Mouse (Mus musculus) heart, adult 18-20 months (tissue): ENCODE data around the gene Mrpl38. TPM values are rescaled to one million over a fixed set of nuclear protein-coding genes. Genes with fewer than 3 reads are reported as not detected.
"Not testable (repeated sequence)": the region's sequence is repeated elsewhere in the genome, so short reads cannot be mapped to it uniquely, and the experiment has no call there.

ENCODE experiments used
- DNase-seq, 2 experiments: peaks; one replicate each; pipeline ENCODE4 v3.0.0; 2021 to 2022; ENCODE audit warnings: mixed read lengths in 1 of 2
- total RNA-seq, 2 experiments: library from RNA; stranded (reverse); gene quantifications; 2 replicates each; pipeline ENCODE4 v1.2.3; 2021

Mrpl38 gene
- total RNA-seq, 2 experiments from 2014 or later, result 56.8 to 66.1 TPM

DNA sequence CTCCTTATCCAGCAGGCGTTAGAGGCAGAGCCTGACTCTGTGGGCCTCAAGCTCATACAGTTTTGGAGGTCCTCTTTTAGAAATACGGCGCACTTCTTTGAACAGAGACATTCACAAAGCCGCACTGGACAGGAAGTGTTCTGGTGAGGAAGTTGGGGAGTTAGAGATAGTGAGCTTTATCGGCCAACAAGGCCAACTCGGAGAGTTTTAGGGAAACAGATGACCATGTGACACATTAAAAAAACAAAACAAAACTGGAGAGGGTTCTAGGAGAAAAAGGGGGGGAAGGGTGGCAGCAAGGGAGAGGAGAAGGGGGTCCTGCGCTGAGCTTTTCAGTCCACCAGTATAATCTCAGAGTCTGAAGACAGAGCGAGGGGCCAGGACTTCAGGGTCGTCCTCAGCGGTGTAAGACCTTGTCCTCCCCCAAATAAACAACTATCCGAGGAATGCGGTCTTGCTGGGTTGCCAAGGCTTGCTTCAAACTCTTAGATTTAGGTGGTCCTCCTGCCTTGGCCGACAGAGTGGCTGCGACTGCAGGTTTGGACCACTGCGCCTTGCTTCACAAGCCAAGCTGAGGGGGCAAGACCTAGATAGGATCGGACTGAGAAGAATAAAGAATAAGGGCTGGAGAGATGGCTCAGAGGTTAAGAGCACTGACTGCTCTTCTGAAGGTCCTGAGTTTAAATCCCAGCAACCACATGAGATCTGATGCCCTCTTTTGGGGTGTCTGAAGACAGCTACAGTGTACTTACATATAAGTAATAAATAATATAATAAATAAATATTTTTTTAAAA lies 44.7 kb downstream of the Mrpl38 start:
- peak; percentile 64 to 78 for DNase-seq

DNA sequence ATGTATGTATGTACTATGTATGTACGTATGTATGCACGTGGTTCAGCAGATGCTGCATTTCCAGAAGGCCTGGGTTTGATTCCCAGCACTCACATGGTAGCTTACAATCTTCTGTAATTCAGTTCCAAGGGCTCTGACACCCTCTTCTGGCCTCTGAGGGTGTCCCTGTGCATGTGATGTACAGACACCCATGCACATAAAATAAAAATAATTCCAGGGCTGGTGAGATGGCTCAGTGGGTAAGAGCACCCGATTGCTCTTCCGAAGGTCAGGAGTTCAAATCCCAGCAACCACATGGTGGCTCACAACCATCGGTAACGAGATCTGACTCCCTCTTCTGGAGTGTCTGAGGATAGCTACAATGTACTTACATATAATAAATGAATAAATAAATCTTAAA lies 45.7 kb downstream of the Mrpl38 start:
- not testable (repeated sequence) for DNase-seq

DNA sequence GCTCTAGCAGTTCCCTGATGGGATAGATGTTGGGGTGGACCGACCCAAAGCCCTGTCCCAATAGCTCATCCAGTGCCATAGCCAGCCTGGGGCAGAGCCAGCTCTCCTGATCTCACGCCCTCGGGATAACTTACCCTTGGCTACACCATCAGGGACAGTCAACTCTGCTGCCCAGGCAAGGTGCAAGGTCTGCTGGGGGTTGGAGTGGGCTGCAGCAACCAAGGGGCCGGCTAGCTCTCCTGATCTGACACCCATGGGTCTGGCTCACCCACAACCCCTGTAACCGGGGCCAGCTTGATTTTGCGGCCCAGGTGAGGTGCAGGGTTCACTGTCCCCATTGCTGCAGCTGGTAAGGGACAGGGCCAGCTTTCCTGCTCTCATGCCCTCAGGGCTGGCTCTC lies 47.1 kb downstream of the Mrpl38 start:
- DNase-seq, result no peak

DNA sequence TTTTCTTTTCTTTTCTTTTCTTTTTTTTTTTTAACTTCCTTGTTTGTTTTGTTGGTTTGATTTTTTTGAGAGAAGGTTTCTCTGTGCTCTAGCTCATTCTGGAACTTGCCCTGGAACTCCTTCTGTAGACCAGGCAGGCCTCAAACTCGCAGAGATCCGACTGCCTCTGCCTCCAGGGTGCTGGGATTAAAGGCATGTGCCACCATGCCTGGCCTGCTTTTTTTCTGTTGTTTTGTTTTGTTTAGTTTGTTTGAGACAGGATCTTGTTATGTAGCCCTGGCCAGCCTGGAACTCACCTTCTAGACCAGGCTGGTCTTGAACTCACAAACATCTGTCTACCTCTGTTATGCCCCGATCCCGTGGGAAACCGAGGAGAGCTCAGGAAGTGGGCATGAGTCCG lies 49.1 kb downstream of the Mrpl38 start:
- no peak for DNase-seq

DNA sequence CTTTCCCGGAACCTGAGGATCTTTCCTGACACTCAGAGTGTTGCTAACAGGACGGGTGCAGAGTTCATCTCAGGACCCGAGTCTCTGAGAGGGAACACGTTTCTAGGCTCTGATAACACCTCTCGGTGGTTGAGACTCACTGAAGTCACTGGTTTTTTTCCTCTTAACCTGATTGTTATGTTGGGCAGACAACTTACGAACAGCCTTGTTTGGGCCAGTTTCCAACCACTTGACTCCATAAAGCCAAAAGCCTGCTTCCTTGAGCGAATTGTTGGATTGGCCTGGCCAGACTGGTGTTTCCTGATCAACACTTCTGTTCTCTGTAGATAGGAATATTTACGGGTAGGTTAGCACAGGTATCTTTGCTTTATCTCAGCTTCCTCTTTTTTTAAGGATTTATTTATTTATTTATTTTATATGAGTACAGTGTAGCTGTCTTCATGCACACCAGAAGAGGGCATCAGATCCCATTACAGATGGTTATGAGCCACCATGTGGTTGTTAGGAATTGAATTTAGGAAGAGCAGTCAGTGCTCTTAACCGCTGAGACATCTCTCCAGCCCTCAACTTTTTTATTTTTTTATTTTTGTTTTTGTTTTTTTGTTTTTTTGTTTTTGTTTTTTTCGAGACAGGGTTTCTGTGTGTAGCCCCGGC lies 49.8 kb downstream of the Mrpl38 start:
- peak; percentile 44 to 52 for DNase-seq

DNA sequence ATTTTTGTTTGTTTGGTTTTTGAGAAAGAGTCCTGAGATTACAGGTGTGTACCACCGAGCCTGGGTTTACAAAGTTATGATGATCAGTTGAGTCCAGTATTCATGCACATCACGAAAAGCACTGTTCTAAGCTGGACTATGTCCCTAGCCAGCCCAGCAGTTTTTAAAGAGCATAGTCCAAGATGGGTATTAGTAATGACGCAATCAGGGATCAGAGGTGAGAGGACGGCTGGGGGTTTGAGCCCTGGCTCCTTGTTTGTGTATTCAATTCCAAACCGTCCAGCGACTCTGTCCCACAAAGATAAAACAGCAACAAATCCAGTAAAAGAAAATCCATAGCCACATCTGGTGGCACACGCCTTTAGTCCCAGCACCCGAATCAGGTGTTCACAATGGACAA lies 50.5 kb downstream of the Mrpl38 start:
- no peak for DNase-seq

DNA sequence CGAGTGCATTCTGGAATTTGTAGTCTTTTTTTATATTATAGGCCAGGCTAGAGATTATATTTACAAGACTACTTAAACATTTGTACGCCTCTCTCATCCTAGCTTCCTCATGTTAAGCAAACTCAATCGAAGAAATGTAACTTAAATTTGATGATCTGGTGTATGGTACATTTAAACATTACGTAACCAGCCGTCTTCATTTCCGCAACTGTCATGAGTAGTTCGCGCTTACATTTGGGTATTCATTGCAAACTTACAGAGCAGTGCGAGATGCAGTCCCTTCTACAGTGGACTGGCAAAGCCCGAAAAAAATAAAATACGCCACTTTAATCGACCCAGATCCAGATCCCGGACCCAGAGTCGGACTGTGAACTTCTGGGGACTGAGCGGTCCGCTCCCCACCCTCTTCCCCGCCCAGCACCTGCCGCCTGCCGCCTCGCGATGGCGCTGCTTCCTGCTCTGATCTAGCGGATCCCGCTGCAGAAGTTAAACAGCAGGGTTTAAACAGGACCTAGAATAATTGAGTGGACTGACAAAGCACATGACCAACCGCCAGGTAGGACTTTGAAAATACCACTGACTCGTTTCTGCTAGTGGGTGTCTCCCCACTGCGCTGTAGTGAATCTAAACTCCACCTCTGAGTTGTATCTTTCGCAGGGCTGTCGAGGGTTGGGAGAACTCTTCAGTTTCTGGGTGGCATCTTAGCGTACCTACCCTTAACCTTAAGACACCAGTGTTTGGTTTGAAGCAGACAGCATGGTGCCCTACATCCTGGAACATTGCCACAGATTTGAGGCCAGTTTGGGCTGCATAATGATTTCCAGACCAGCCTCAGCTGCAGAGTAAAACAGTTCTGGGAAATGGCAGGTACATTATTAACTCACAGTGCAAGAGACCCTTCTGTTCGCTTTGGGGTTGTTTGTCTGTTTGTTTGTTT lies 51.2 kb downstream of the Mrpl38 start:
- peak; percentile 93 to 97 for DNase-seq

DNA sequence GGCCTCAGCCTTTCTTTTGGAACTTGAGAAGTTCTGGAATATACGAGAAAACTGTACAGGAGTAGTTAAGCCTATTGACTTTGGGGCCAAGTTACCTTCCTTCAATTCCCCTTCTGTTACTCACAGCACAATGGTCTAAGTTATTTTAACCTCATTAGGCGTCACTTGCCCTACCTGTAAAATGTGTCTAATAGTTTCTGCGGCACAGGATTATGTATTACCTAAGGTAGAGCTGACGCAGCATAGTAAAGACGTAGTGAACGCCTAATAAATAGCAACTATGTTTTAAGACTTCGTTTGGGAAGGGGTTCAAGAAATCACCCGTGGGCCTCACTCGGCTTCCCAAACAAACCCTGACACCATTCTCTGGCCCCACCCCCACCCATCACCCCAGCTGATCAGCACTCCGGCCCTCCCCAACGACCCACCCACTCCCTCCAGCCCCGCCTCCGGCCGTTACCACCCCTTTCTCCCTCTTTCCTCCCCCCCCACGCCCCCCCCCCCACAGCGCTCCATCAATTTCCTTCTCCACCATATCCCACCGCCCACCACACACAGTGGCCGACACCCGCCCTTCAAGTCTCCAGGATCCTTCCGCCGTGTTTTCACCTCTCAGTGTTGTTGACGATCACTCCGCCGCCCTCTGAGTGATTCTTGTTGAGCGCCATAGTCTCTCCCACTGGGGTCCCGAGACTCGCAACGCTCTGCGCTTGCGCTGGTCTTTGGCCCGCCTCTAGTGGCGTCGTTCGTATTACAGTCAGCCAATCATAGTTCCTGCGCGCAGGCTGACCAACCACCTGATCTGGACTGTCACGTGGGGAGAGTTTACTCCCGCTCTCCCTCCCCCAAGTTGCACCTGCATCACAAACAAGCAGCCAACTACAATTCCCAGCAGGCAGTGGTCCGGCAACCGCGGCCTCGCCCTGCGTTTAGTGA lies 52.1 kb downstream of the Mrpl38 start, which contains the start of gene Wbp2:
Gene Wbp2, minus strand, starts transcription at position 738 of the 936 bp plus-strand sequence.
- DNase-seq, result peak; percentile 98 to 99

DNA sequence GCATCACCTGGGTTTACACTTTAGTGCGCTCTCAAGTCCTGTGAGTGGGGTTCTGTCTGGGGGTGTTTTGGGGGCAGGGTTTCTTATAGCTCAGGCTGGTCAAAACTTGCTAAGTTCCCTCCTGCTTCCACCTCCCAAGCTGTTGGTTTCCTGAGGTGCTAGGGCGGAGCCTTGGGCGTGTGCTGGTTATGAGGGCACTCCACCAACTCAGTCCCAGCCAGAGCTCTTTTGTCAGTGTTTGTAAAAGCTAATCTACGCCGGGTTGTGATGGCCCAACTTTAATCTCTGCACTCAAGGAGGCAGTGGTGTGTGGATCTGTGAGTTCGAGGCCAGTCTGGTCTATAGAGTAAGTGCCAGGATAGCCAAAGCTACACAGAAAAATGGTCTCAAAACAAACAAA lies 54.5 kb downstream of the Mrpl38 start:
- DNase-seq, result no peak

DNA sequence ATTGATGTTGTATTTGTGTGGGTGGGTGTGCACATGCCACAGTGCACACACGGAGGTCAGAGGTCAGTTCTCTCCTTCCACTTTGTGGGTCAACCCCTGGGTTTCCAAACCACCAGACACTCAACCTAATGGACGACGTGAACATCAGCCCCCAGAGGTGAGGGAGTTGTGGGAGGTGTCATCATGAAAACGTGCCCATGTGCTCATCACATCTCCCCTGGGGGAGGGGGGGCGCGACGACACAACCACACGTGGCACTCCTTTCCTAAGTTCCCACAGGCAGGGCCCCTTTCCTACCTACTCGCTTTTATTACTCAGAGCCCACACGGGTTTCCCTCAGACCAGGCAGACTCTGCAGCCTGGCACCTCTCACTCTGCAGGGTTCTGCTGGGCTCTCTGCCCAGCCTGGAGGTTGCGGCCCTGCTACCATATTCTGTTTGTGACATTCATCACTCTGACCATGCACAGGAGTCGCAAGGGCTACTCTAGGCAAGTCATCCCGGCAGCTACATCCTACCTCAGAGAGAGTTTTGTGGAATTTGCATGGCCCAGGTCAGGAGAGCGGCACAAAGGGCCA lies 55.5 kb downstream of the Mrpl38 start:
- DNase-seq, result no peak

Other genes starting within 250 kb of the Mrpl38 start
- 1 to 10 TPM; 8.2 to 8.8 TPM for gene Smim5, start 238.9 kb downstream of the Mrpl38 start, total RNA-seq
- gene Smim6, start 226.9 kb downstream of the Mrpl38 start, total RNA-seq, result not detected
- gene Sap30bp, start 205.6 kb downstream of the Mrpl38 start, total RNA-seq, result 10 to 100 TPM; 19.0 to 19.9 TPM
- gene Recql5, start 205.4 kb downstream of the Mrpl38 start, total RNA-seq, result 1 to 10 TPM; 7.5 to 7.8 TPM
- 1 to 10 TPM; 1.9 to 3.7 TPM for gene Itgb4, start 164.2 kb downstream of the Mrpl38 start, total RNA-seq
- gene Galk1, start 126.1 kb downstream of the Mrpl38 start, total RNA-seq, result 10 to 100 TPM; 14.1 to 15.0 TPM
- gene H3f3b, start 110.9 kb downstream of the Mrpl38 start, total RNA-seq, result 100 to 1,000 TPM in 1 of 2 experiments, 10 to 100 TPM in 1; 98.0 to 107 TPM
- gene Unk, start 108.5 kb downstream of the Mrpl38 start, total RNA-seq, result 1 to 10 TPM; 5.2 to 7.8 TPM
- gene Unc13d, start 60.9 kb downstream of the Mrpl38 start, total RNA-seq, result 1 to 10 TPM in 1 of 2 experiments, under 1 TPM in 1; 0.42 to 2.0 TPM
- 100 to 1,000 TPM in 1 of 2 experiments, 10 to 100 TPM in 1; 93.3 to 109 TPM for gene Wbp2, start 51.9 kb downstream of the Mrpl38 start, total RNA-seq
- gene Trim47, start 11.7 kb downstream of the Mrpl38 start, total RNA-seq, result 10 to 100 TPM; 24.7 to 27.6 TPM
- gene Trim65, start 7.7 kb downstream of the Mrpl38 start, total RNA-seq, result 10 to 100 TPM in 1 of 2 experiments, 1 to 10 TPM in 1; 9.6 to 10.5 TPM
- gene Fbf1, start 29.3 kb upstream of the Mrpl38 start, total RNA-seq, result 10 to 100 TPM; 13.5 to 18.1 TPM
- 10 to 100 TPM; 14.1 to 17.4 TPM for gene Ten1, start 60.0 kb upstream of the Mrpl38 start, total RNA-seq
- gene Acox1, start 60.2 kb upstream of the Mrpl38 start, total RNA-seq, result 100 to 1,000 TPM; 171 to 200 TPM
- gene Evpl, start 99.2 kb upstream of the Mrpl38 start, total RNA-seq, result under 1 TPM; 0.15 to 0.46 TPM
- 10 to 100 TPM; 59.0 to 67.2 TPM for gene Srp68, start 135.3 kb upstream of the Mrpl38 start, total RNA-seq
- gene Galr2, start 142.1 kb upstream of the Mrpl38 start, total RNA-seq, result not detected
- 10 to 100 TPM; 50.2 to 55.4 TPM for gene Exoc7, start 168.4 kb upstream of the Mrpl38 start, total RNA-seq
- 1 to 10 TPM in 1 of 2 experiments, not detected in 1; 2.2 TPM for gene Foxj1, start 196.5 kb upstream of the Mrpl38 start, total RNA-seq